Mouse (Mus musculus) left cerebral cortex, postnatal 25 days (tissue): Measurements from ENCODE around the gene Slc22a23. TPM values are rescaled to one million over a fixed set of nuclear protein-coding genes. Genes with fewer than 3 reads are reported as not detected.
"Not testable (repeated sequence)": the region's sequence is repeated elsewhere in the genome, so short reads cannot be mapped to it uniquely, and the experiment has no call there.

Experiments used
- DNase-seq, 2 experiments: peaks; one replicate each; pipeline ENCODE4 v3.0.0; 2022; ENCODE audit warnings: low spot score in 2 of 2, mixed read lengths in 1 of 2
- intact Hi-C: fragments of 180-260 bp; cut with DNase I; formaldehyde crosslinking; loops from one replicate; pipeline ENCODE4 v1.15.1; 2025
- total RNA-seq, 2 experiments: library from RNA; stranded (reverse); gene quantifications; 2 replicates each; pipeline ENCODE4 v1.2.3; 2021

Gene Slc22a23
- total RNA-seq, result 10 to 100 TPM; 58.9 to 59.3 TPM

DNA sequence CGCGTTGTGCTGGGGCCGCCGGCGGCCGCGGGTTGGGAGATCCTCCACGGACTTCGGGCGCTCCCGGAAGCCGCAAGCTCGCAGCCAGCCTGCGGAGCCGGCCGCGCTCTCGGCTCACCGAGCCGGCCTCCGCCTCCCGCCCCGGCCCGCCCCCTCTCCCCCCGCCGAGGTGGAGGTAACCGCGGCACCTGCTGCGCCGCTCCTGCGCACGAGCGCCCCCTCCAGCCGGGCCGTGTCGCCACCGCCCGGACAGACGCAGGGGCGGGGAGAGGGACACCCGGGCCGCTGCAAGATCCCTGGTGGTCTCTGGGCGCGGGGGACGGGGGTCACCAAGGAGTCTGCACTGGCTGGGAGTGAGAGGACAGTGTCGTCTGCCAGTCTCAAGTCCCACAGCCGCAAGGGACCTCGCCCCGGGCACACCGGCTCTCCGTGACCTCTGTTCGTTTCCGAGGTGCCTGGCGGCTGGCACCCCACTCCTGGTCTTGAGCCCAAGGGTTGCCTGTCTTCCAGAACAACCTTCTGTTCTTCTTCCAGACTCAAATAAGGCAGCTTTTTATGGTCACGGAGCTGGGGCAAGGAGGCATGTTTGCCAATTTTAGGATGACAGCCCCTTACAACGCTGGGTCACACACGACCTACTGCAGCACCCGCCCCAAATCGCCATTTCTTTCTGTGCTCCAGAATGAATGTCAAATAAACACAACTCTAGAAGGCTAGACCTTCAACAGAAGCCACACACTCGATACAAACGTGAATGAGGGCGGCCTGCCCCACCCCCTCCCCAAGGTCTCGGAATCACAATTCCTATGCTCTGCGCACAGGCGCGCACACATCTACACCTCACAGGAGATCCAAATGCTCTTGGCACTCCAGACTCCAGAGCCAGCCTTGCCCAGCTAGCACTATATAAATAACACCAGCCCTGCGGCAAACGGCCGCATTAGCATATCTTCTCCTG, at the start of gene Slc22a23:
TSS of gene Slc22a23 (minus strand) at position 55 of the 958 bp plus-strand sequence.
- intact Hi-C loops, result loop anchor here (2.0 to 10.0 kb wide), 5 partner anchors 27 to 519 kb away; no protein-coding TSS in a partner anchor
- peak; percentile 75 to 83 for DNase-seq

DNA sequence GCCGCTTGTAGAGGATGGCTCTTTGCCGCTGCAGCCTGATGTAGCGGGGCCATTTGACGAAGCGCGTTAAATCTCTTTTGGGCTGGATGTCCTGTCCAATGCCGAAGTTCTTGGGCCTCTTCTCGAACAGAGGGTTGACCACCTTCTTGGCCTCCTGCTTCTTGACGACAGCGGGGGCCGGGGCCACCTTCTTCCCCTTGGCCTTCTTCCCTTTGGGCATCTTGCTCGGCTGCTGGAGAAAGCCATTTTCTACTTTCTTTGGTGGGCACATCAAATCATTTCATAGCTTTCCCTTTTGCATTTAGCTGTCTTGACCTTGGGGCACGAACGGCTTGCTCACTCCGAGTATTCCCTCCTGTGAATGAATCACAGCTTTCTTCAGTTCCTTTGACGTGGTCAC, 49.3 kb upstream of the Slc22a23 start:
- DNase-seq, intact Hi-C loops: not testable (repeated sequence)

DNA sequence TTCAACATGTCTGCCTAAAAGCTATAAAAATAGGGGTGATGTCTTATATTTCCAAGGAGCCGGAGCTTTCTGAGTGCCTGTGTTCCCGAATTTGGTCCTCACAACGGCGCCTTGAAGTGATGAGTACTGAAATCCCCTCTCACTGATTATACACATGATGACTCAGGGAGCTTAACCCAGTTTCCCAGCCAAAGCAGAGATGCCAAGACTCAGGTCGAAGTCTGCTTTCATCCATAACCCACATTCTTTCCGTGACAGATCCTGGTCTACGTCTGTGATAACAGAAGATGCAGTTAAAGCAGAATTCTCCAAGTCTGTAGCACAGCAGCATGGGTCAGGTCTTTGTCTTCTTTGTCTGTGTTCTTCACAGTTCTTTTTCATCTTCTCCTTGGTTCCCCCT, 47.4 kb upstream of the Slc22a23 start:
- intact Hi-C loops, result no loop called here
- peak in 1 of 2 experiments; percentile 19 for DNase-seq

DNA sequence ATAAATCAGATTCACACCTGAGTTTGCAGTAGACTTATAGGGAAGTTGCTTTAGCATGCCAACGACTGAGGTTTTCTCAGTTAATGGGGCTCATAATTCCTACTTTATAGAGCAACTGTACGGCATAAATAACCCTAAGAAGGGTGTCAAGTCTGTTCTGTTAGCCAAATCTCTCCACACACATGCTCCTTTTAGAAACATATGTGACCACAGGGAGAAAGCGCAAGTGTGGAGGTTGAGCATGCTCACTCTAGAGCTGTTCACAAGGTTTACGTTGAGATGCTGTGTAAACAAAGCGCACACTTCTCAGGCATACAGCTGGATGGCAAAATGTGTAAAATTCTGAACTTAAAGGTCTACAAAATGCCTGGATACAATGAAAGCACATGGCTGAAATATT, 43.2 kb upstream of the Slc22a23 start:
- intact Hi-C loops, result no loop called here
- no peak for DNase-seq

DNA sequence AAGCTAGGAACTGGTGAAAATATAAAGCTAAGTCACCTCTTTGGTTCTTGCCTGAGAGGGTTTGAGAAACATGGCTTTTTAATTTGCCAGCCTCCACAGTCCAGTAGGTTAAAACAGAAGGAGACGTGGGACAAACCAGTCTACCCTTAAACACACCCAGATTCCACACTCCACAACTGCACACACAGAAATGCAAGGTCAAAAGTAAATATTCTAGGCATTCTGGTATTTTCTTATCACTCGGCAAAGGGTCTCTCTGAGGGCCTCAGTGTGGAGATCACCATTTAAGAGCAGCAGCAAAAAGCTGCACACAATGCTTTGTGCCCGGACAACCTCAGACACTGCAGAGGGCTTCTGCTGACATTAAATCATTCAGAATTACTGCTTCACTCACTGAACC, 38.4 kb upstream of the Slc22a23 start:
- no peak for DNase-seq
- intact Hi-C loops, result no loop called here

DNA sequence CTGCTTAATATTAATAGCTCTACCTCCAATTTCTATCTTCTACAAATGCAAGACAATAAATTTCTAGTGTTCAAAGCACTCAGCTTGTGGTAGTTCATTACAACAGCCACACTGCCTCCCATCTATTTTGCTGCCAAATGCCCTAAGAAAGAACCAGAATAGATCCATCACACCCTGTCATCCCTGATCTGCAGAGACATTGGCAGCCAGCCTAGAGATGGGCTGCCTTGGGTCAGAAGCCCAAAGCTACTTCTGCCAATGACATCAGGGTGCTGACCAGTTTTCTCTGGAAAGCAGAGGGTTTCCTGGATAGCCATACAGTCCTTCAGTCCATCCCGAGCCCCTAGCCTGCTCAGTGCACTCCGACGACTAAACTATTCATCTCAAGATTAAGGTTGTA, 33.9 kb upstream of the Slc22a23 start:
- intact Hi-C loops, result no loop called here
- no peak for DNase-seq

DNA sequence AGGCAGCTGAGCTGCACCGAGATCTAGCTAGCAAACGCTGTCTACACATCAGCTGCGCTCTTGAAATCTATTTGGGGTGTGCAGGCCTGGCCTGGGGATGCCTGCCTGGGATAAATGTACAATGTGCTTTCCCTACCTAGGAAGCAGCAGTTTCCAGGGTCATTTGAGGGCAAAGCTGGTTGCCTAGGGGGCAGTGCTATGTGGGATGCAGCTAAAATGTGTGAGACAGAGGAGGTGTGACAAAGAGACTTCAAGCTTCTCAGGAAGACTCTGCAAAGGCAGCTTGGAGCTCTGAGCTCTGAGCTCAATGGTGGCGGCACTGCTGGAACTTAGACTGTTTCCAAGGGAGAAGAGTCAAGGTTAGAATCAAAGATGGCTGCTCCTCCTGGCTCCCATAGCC, 30.2 kb upstream of the Slc22a23 start:
- intact Hi-C loops, result no loop called here
- peak; percentile 28 to 71 for DNase-seq

DNA sequence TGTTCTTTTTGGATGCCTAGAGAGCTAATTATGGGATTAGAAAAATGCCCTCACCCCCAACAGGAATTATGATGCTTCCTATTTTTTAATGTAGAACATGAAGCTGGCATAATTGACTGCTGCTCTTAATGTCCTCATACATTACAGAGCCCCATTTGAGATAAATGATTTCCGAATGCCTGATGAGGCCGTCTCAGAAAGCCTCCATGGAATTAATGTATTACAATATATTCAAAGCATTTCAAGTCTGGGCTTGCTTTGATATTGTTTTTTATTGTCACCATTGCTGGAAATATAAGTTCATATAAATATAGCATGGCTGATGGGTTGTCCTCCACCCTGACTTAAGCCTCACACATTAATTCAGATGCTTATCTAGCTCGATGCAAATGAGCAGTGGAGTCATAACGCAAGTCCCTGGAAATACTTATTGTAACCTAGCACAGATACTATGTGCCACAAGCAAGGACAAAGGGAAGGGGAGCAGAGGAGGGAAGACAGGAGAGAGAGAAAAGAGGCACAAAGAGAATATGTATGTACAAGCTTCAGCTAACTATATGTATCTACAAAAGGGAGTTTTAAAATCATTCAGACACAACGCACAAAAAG, 28.0 kb upstream of the Slc22a23 start:
- intact Hi-C loops, result loop anchor here (2.0 kb wide), 1 partner anchor 28 kb away; the partner anchor contains the start of gene Slc22a23
- DNase-seq, result no peak

DNA sequence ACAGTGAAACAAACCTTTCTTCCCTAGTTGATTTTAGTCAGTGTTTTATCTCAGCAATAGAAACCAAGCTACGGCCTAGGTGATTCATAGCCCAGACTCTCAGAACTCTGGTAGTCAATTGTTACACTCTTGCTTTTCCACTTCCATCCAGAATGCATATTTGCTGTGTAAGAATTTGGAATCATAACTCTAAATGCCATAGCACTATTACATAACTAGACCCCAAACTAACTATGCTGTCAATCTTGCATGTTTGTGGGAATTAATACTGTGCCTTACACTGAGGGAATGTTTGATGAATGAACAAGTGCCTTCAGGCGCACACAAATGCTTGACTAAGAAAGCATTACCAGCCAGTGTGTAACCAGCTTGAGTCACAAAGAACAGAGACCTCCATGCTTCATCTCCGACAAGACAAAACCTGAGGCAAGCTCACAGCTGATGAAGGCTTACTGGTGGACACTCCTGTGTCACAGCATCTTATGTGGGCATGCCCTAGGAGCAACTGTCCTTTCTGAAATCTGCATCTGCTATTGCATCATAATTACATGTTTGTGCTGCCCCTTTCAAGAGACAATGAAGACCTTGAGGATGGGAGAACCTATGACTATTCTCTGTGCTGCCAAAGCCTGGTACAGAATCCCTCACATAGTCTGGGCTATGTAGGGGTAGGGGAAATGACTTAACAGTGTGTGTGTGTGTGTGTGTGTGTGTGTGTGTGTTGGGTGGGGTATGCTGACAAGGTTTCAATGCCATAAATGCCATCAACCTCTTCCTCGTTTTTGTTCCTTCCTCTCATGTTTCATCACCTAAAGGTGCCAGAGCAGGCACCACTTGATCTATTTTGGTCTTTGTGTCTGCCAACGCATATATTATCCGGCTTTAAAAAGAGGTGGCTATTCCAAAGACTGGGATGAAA, 27.2 kb upstream of the Slc22a23 start:
- peak in 1 of 2 experiments; percentile 70 for DNase-seq
- intact Hi-C loops, result loop anchor here (2.0 kb wide), 1 partner anchor 27 kb away; the partner anchor contains the start of gene Slc22a23

DNA sequence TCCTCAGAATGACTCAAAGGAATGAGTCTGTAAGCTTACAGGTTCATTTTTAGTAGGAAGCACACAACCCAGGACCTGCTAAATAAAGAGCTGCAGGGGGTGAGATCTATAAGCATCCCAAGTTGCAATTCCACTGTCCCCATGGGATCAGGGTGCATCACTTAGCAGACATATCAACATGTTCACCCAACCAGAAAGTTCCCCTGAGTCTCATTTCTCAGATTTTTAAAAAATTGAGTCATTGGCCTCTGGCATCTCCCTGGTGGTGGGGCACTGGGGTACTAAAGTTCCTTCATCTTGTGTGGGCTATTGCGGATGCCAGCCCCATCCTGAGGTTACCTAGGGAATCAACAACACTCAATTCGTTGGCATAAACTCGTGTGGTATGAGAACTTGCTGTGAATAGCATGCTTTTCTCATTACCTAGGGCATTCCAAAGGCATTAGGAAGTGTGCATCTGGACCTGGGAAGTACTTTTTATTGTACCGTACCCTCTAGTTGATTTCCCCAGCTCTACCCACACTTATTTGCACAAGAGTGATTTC, 25.4 kb upstream of the Slc22a23 start:
- intact Hi-C loops, result no loop called here

DNA sequence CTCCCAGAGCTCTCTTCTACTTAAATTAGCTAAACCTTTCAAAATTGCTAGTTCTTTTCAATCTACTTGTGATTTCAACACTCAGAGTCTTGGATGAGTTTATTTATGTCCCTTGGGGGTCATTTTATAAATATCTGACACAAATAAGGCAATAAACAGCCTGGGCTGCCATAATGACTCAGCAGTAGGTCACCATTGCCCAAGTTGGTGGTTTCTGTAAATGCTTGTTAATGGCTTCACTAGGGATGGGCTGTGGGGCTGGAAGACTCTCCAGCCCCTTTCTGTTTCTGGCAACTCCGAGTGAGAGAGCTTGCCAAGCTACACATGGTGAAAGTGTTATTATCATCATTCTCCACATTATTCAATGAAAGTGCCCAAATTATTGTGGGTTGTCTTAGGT, 20.2 kb upstream of the Slc22a23 start:
- intact Hi-C loops, result no loop called here
- DNase-seq, result no peak

More for the DNA sequence above, 25.4 kb upstream of the Slc22a23 start:
- no peak for DNase-seq

DNA sequence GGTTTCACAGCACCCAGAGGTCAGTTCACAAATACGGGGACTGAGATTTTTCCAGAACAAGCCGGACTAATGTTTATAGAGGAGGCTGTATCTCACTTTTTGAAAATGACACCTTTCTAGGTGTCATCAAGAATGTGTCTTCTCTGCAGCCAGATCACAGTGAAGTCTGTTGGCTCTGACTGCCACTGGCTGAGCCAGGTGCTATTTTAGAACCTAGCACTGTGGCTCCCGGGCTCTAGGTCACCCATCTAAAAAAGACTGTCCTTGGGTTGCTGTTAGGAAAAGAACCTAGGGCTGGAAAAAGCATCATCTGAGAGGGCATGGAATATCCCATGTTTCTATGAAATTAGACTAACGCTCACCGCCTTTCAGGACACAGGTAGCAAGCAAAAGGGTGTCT, 10.7 kb upstream of the Slc22a23 start:
- intact Hi-C loops, result no loop called here
- no peak for DNase-seq

DNA sequence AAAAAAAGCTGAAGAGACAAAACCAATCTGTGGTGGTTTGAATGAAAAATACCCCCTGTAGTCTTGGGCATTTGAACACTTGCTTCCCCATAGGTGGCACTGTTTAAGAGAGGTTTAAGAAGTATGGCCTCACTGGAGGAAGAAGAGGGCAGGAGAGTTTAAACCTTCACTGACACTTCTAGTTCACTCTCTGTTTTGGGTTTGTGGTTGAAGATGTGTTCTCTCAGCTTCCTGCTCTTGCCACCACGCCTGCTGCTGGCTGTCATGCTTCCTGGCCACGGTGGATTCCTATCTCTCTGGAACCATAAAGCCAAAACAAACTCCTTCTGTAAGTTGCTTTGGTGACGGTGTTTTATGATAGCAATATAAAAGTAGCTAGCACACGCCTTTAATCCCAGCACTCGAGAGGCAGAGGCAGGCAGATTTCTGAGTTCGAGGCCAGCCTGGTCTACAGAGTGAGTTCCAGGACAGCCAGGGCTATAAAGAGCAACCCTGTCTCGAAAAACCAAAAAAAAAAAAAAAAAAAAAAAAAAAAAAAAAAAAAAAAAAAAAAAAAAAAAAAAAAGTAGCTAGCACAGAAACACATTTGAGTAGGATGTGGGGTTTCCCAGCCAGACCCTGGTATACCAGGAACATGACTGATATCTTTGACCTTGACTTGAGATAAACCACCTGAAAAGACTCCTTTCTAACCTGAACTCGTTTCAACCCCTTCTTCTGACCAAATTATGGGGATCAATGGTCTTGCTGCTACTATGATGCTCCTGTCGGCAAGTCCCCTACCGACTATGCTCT, 10.0 kb upstream of the Slc22a23 start:
- intact Hi-C loops, result no loop called here
- no peak for DNase-seq

DNA sequence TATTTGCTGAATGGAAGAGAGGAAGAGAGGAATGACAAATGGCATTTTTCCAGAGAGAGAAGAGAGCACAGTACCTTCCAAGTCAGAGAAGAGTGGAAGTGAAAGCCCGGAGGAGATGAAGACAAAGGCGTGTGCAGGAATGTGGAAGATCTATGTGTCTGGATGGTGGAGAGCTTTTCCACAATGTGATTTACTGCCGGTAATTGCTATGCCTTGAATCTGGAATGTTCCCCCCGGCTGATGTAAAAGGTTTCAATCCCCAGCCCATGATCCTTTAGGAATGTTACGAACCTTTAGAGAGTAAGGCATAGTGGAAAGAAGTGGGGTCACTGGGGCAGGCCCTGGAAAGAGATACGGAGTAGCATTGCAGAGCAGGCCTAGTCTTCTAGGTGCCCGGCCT, 8.3 kb upstream of the Slc22a23 start:
- DNase-seq, result no peak
- intact Hi-C loops, result no loop called here

DNA sequence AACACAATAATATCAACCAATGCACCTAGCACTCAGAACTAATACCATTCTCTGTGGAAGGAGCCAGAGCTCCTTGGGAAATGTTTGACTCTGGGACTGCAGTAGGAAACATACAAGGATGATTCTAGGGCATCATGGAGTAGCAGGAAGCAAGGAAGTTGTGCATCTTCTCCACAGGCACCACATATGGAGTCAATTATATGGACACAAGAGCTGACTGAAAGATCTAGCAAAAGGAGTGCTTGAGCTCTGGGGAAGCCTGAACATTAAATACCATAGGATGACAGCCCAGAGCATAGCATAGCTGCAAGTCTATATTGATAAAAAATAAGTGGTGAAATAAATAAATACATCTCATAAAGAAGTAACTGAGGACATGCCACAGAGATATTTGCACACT, 6.5 kb upstream of the Slc22a23 start:
- intact Hi-C loops, result no loop called here
- no peak for DNase-seq

DNA sequence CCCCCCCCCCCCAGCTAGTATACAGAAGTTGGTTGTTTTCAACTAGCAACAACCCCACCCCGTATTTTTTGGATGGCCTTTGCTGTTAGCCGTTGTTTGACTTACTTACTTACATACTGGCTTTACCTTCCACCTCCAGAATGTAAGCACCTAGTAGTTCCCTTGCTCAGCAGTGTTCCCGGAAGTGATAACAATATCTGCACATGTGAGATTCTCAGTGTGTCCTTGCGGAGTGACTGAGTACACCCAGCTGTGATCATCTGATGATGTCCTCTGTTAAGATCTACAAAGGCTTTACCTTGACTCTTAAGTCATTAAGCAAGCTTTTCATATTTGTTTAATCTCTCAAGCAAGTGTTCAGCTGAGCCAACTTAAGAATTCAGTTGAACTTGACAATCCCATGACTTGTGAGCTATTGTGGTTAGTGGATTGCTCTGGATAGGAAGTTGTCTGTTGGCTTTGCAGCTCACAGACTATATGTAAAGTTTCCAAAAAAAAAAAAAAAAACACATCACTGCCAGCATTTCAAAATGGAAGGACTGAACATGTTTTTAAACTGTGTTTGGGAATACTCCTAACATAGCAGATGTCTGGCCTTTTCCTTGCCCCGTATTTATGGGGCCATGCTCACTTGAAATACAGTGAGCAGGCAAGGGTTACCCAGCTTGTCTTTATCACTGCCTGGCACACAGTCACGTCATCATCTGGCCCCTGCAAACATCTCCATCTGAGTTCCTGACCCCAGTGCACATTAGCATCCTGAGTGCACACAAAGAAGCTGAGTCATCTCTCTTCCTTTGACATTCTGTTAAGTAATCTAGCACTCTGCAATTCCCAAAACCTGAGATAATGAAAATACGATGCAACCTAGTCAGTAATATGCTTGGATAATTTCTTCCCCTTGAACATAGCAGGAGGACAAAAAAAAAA, 3.2 kb upstream of the Slc22a23 start:
- DNase-seq, result no peak
- intact Hi-C loops, result loop anchor here (5.0 to 10.0 kb wide), 3 partner anchors 79 to 517 kb away; no protein-coding TSS in a partner anchor

DNA sequence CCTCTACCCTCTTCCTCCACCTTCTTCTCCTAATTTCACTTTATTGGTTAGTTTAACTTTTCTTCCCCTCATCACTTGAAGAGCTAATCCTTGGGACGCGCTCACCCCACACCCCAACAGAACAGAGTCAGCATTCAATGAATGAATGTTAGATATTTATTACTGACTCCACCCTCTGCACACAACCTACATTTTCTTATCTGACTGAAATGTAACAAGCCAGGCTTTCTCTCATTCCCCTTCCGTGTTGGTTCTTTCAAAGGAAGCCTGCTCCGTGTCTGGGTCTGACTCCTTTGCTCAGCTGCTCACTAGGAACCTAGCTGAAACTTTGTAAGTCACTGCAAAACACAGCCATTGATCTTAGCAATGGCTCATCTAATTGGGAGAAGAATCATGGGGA, 1.8 kb upstream of the Slc22a23 start:
- DNase-seq, result no peak
- intact Hi-C loops, result loop anchor here (5.0 to 10.0 kb wide), 3 partner anchors 81 to 518 kb away; no protein-coding TSS in a partner anchor
